Mouse (Mus musculus) MN1 (cell line): ENCODE data around the gene Stim2.

Experiments used
- DNase-seq: peaks from one replicate; pipeline ENCODE4 v3.0.0-alpha.2; 2016; ENCODE audit warnings: low spot score

Stim2 gene

DNA sequence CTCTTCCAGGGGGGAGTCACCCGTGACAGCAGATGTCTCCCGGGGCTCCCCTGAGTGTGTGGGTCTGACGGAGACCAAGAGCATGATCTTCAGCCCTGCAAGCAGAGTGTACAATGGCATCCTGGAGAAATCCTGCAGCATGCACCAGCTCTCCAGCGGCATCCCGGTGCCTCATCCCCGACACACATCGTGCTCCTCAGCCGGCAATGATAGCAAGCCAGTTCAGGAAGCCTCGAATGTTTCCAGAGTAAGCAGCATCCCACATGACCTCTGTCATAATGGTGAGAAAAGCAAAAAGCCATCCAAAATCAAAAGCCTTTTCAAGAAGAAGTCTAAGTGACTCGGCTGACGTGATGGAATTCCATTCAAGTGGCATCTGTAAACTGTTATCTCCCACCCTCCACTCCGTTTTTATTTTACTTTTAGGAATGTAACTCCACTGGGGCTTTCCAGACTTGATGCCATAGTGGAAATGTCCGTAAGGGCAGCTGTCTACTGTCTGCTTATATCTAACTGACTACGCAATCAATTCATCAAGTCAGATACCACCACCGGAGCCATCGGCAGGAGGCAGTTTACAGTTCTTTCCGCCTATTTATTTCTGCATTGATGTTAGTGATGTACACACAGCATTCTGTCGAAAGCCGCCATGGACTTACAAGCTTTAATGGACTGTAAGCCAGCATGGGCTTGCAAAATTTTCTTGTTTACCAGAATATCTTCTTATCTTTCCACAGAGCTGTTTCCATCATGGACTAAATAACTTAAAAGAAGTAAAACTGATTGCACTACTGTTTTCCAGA is 120.3 kb downstream of the Stim2 start:
- no peak for DNase-seq

DNA sequence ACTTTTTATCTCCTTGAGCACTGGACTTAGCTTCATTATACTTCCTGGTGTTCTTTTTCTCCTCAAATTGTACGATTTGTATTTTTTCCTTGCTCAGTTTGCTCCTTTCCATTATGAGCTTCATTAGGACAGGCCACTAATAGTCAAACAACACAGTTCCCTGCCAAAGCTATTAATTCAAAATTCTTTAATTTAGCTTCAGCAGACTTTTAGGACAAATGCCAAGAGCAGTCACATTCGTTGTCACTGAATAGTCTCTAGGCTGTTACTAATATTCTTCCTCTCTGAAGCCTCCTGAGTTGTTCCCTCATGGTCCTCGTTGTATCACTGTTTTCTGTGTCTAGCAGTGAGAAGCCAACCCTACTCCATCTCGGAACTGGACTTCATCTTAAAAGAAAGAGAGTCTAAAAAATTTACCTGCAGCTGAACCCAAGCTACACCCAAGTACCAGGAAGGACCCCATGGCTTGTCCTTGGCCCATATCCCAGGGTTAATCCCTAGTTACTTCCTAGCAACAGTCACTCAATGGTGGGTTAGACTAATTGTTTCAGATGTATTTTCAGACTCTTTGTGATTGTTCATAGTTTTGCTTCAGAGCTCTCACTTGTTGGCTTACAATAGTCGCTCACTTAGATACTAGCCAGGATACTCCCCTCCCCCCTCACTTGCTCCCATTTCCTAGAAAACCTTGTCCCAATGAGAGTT is 149.9 kb downstream of the Stim2 start:
- no peak for DNase-seq

DNA sequence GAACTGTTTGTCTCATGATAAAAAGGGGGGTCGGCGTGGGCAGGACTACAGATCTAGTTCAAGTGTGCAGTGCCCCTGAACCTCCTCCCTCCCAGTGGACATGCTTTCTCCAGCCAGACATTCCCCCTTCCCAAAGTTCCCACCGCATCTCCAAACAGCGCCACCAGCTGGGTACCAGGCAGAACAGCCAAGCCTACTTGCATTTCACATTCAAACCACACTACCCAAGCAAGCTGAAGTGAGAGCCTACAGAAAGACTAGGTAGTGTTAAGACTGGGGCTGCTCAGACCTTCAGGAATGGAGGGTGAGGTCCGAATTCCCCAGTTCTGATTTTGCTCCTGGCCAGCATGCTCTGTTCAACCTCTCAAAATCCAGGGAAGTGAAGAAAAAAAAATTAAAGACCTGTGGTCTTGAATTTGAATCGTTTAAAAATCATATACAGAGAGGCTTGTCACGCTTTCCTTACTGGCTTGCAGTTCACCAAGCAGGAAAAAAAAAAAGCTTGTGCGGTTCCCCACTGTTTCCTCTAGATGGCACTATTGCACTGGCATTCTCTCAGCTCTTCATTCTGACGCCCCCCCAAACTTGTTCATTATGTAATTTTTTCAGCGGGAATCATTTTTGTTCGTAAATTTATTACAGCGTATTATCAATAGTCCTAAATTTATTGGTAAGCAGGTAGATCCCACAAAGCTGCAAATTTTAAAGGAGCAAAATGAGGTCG is 156.4 kb downstream of the Stim2 start:
- peak; percentile 55 for DNase-seq

DNA sequence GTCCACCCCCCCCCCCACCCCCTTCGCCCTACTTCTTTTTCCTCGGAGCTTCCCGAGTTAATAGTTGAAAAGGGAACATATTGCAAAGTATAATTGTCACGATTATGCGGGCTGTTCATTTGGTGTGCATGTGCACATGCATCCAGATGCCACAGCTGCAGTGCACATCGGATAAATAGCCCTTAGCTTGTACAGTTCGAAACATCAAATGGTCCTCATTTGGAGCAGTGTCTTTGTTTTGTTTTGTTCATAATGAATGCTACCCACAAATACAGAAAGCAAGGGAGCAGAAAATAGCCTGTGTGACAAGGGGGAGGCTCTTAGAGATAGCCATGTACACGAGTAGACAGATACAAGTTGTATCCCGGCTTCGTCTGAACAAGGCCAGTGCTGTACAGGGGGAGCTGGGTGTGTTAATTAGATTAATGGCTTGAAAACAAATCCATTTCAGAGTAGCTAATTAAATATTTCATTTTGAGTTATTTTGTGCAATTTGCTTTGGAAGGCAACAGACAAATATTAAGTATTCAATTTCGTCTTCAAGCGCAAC is 157.0 kb downstream of the Stim2 start:
- DNase-seq = no peak

DNA sequence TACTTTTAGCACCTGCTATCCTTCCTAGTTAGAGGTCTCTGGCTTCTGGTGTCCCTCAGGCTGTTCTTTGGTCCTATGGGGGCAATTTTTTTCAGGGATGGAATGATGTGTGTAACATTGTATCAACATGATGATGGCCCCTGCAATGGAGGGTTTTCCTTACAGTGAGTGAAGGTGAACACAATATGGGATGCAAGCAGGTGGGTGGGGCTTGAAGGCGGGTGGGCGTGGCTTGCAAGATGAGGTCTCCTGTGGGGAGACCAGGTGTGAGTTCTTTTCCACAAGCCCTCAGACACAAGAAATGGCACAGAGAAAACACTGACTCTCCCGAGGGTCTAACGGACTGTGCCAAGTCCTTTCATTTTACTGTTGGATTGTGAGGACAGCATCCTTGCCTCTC is 157.6 kb downstream of the Stim2 start:
- DNase-seq = no peak

DNA sequence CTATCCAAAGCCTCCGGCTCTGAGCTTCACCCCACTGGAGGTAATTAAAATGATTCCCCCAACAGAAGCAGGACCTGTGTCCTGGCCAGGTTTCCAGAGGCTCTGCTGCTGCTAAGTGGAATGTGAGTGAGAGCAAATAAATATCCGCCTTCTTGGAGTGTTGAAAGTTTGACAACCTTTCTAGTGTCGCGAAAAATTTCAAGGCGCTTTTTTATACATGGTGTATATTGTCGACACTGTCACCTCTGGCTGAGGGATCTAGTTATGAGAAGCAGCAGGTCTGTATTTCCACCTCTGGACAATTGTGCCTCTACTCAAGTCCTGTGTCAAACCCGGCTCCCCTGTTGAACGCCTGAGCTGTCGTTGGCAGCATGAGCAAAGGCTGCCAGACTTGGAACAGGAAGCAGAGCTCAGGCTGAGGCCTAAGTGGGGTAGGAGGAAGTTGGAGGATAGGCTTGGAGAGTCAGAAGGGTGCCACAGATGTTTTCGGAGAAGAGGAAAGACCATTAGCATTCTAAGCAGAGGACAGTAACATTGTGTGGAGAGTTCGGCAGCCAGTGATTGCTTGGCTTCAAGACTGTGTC is 158.7 kb downstream of the Stim2 start:
- no peak for DNase-seq

DNA sequence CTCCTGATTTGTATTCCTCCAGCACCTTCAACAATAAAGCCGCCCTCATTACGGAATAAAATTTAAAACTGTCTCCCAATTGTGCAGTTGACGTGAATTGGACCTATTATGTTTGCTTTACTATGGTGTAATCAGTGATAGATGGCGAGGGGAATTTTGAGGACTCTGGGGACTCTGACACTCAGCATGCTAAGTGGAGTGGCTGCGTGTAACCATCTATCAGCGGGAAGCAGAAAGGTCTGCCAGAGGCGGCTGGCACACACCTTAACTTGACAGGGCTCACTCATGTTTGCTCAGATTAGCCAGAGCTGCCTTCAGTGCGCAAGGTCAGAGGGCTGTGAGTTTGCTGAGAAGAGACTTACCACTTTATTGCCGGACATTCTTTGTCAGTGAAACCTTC is 159.9 kb downstream of the Stim2 start:
- DNase-seq = no peak

DNA sequence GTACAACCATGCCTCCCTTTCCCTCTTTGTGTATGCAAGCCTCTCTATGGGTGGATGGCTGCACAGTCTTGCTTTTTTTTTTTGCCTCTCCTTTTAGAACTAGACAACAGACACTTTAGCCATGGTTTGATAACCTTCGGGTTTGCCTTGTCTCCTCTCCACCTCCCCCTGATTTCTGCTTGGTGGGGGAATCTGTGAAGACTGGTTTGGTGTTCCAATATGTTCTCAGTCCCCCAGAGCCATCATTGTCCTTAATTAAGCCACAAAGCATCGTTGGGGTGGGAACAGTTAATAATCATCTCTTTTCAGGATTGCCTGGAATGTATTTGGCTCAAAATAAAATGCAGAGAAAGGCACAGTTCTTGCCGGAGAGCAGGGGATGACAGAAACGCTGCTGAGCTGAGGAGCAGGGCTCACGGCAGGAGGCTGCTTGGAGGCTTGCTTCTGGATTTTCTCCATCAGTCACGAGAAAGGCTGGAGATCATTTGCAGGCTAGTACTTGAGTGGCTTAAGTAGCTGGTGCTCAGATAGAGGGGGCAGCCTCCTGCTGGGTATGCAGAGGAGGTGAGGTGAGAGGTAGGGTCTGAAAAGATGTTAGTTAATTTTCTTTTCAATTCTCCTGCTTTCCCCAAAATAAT is 161.0 kb downstream of the Stim2 start:
- no peak for DNase-seq

DNA sequence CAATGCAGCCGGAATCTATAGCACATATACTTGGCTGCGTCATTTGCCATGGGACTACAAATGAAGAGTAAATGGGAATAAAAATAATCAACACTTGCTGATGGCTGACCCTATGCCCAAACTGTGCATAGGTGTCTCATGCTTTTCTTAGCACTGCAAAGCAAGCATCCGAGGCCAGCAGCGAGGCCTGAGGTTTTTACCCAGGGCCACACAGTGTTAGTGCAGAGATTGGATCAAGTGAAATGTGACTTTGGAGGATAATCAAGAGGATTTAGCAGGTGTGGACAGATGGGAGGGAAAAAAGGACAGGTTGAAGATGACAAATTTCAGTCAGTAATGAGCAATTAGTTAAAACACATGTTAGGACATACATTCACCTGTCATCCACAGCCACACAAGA is 162.3 kb downstream of the Stim2 start:
- no peak for DNase-seq

DNA sequence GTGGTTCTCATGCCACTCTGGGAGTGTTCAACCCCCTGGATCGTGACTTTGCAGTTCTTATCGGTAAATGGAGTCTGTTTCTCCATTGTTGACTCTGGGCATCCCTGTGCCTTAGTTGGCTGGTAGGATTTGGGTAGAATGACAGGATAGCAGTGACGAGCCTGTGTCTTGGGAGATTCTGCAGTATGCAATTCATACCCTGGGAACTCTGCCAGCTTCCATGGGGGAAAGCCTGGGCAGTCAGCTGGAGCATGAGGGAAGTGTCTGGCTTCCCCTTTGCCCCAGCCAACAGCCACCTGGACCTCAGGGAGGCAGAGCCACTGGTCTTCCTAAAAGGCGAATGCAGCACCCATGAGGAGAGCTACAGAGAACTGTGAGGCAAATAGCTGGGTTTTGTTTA is 165.6 kb downstream of the Stim2 start:
- no peak for DNase-seq
